Mouse (Mus musculus): Measurements from ENCODE around the gene Pin1.

- TF ChIP-seq CTCF (IDR thresholded peaks at IDR 0.05) (no peak), POLR2A (IDR thresholded peaks at IDR 0.05; ENCODE audit: insufficient read depth, low read depth, low read length) (no peak), EP300 (IDR thresholded peaks at IDR 0.05; ENCODE audit: insufficient read depth, low read depth, low read length) (no peak)
Measured at GRCm38 (mm10) chr9:20636790-20637189, 15.1 kb upstream of the Pin1 start.
